Mouse (Mus musculus): Measurements from ENCODE around the gene Abcg4. TPM values are rescaled to one million over a fixed set of nuclear protein-coding genes. Genes with fewer than 3 reads are reported as not detected.
A peak's percentile ranks its signal among the peaks of the same experiment; 100 is the strongest.

The Abcg4 gene
- polyA plus RNA-seq, 1 experiment, result 0.89 TPM

GRCm38 (mm10) chr9:44237128-44237527 lies 51.3 kb downstream of the Abcg4 start:
- Histone ChIP-seq H3K4me1 (ENCODE audit: control insufficient read depth, insufficient read depth, low read length) (peaks cover 7% of the 10 kb centered on the region), H3K27me3 (ENCODE audit: control insufficient read depth, insufficient read depth, low read length) (no peaks in the 10 kb centered on the region), H3K4me3 (ENCODE audit: control insufficient read depth, low read depth, low read length) (no peak overlapping the region), H3K27ac (ENCODE audit: control insufficient read depth, insufficient read depth, low read depth, low read length) (no peak overlapping the region), H3K36me3 (ENCODE audit: control insufficient read depth, insufficient read depth, low read length) (peaks cover 1% of the 10 kb centered on the region; the same call in 1 of the 2 replicates)
- TF ChIP-seq POLR2A (IDR thresholded peaks at IDR 0.05; ENCODE audit: control insufficient read depth, low read depth, low read length) (no peak), CTCF (IDR thresholded peaks at IDR 0.05; ENCODE audit: control insufficient read depth, insufficient read depth, insufficient replicate concordance, low read depth, low read length) (no peak)

- no peak for TF ChIP-seq POLR2A (IDR thresholded peaks at IDR 0.05; ENCODE audit: control insufficient read depth, low read depth, low read length)
- TF ChIP-seq CTCF (IDR thresholded peaks at IDR 0.05; ENCODE audit: control insufficient read depth, insufficient read depth, insufficient replicate concordance, low read depth, low read length), result no peak
- peaks cover 1% of the 10 kb centered on the region; the same call in 1 of the 2 replicates for H3K36me3 ChIP-seq (ENCODE audit: control insufficient read depth, insufficient read depth, low read length)
- H3K27ac ChIP-seq (ENCODE audit: control insufficient read depth, insufficient read depth, low read depth, low read length), result no peak overlapping the region
- no peaks in the 10 kb centered on the region for H3K27me3 ChIP-seq (ENCODE audit: control insufficient read depth, insufficient read depth, low read length)
- H3K4me3 ChIP-seq (ENCODE audit: control insufficient read depth, low read depth, low read length), result no peak overlapping the region
- peaks cover 10% of the 10 kb centered on the region for H3K4me1 ChIP-seq (ENCODE audit: control insufficient read depth, insufficient read depth, low read length)
Measured at GRCm38 (mm10) chr9:44236601-44237000, 51.8 kb downstream of the Abcg4 start.

GRCm38 (mm10) chr9:44234479-44235427 lies 53.7 kb downstream of the Abcg4 start:
- TF ChIP-seq POLR2A (IDR thresholded peaks at IDR 0.05; ENCODE audit: control insufficient read depth, low read depth, low read length), result no peak
- TF ChIP-seq CTCF (IDR thresholded peaks at IDR 0.05; ENCODE audit: control insufficient read depth, insufficient read depth, insufficient replicate concordance, low read depth, low read length), result no peak
- no peaks in the 10 kb centered on the region for H3K27me3 ChIP-seq (ENCODE audit: control insufficient read depth, insufficient read depth, low read length)

GRCm38 (mm10) chr9:44233802-44234478 lies 54.5 kb downstream of the Abcg4 start, which contains the start of gene Cbl:
Cbl (minus strand) TSS chr9:44234049.
- H3K36me3 ChIP-seq (ENCODE audit: control insufficient read depth, insufficient read depth, low read length), result peaks cover 1% of the 10 kb centered on the region; the same call in 1 of the 2 replicates
- peak within 1 kb of the TSS; percentile 97 for H3K27ac ChIP-seq (ENCODE audit: control insufficient read depth, insufficient read depth, low read depth, low read length)
- peak; percentile 55 for TF ChIP-seq POLR2A (IDR thresholded peaks at IDR 0.05; ENCODE audit: control insufficient read depth, low read depth, low read length)
- peak; percentile 96 for TF ChIP-seq CTCF (IDR thresholded peaks at IDR 0.05; ENCODE audit: control insufficient read depth, insufficient read depth, insufficient replicate concordance, low read depth, low read length)
- peaks cover 10% of the 10 kb centered on the region for H3K4me1 ChIP-seq (ENCODE audit: control insufficient read depth, insufficient read depth, low read length)
- peak within 1 kb of the TSS; percentile 94 for H3K4me3 ChIP-seq (ENCODE audit: control insufficient read depth, low read depth, low read length)
- no peaks in the 10 kb centered on the region for H3K27me3 ChIP-seq (ENCODE audit: control insufficient read depth, insufficient read depth, low read length)

More at GRCm38 (mm10) chr9:44234479-44235427, 53.7 kb downstream of the Abcg4 start:
- Histone ChIP-seq H3K4me1 (ENCODE audit: control insufficient read depth, insufficient read depth, low read length) (peaks cover 10% of the 10 kb centered on the region), H3K4me3 (ENCODE audit: control insufficient read depth, low read depth, low read length) (peak overlapping the region; percentile 94), H3K27ac (ENCODE audit: control insufficient read depth, insufficient read depth, low read depth, low read length) (peak overlapping the region; percentile 93), H3K36me3 (ENCODE audit: control insufficient read depth, insufficient read depth, low read length) (peaks cover 1% of the 10 kb centered on the region; the same call in 1 of the 2 replicates)

- no peaks in the 10 kb centered on the region for H3K27me3 ChIP-seq (ENCODE audit: control insufficient read depth, insufficient read depth, low read length)
Measured at GRCm38 (mm10) chr9:44233021-44233801, 55.2 kb downstream of the Abcg4 start.

GRCm38 (mm10) chr9:44231609-44232008 lies 56.8 kb downstream of the Abcg4 start:
- peaks cover 5% of the 10 kb centered on the region for H3K4me1 ChIP-seq (ENCODE audit: control insufficient read depth, insufficient read depth, low read length)
- no peaks in the 10 kb centered on the region for H3K27me3 ChIP-seq (ENCODE audit: control insufficient read depth, insufficient read depth, low read length)
- peaks cover under 1% of the 10 kb centered on the region; the same call in 1 of the 2 replicates for H3K36me3 ChIP-seq (ENCODE audit: control insufficient read depth, insufficient read depth, low read length)
- TF ChIP-seq POLR2A (IDR thresholded peaks at IDR 0.05; ENCODE audit: control insufficient read depth, low read depth, low read length), result no peak
- no peak for TF ChIP-seq CTCF (IDR thresholded peaks at IDR 0.05; ENCODE audit: control insufficient read depth, insufficient read depth, insufficient replicate concordance, low read depth, low read length)
- H3K4me3 ChIP-seq (ENCODE audit: control insufficient read depth, low read depth, low read length), result peak overlapping the region; percentile 10
- no peak overlapping the region for H3K27ac ChIP-seq (ENCODE audit: control insufficient read depth, insufficient read depth, low read depth, low read length)

More at GRCm38 (mm10) chr9:44233021-44233801, 55.2 kb downstream of the Abcg4 start:
- H3K4me1 ChIP-seq (ENCODE audit: control insufficient read depth, insufficient read depth, low read length), result peaks cover 5% of the 10 kb centered on the region
- H3K36me3 ChIP-seq (ENCODE audit: control insufficient read depth, insufficient read depth, low read length), result peaks cover 1% of the 10 kb centered on the region; the same call in 1 of the 2 replicates
- TF ChIP-seq POLR2A (IDR thresholded peaks at IDR 0.05; ENCODE audit: control insufficient read depth, low read depth, low read length) (no peak), CTCF (IDR thresholded peaks at IDR 0.05; ENCODE audit: control insufficient read depth, insufficient read depth, insufficient replicate concordance, low read depth, low read length) (no peak)
- peak overlapping the region; percentile 97 for H3K27ac ChIP-seq (ENCODE audit: control insufficient read depth, insufficient read depth, low read depth, low read length)
- H3K4me3 ChIP-seq (ENCODE audit: control insufficient read depth, low read depth, low read length), result peak overlapping the region; percentile 94

All from testis, adult 2 months (tissue).